Mouse (Mus musculus) cerebellum, postnatal 4 days (tissue): ENCODE data around the gene Itga7.

Experiments
- DNase-seq, 2 experiments: peaks; one replicate each; pipeline ENCODE4 v3.0.0; 2022; ENCODE audit warnings: low spot score in 2 of 2, mixed read lengths in 1 of 2

The Itga7 gene

GRCm38 (mm10) chr10:128911430-128911829 is 22.2 kb upstream of the Itga7 start:
- no peak for DNase-seq

- DNase-seq, result no peak
These were observed 21.4 kb upstream of the Itga7 start for GRCm38 (mm10) chr10:128912268-128912667.

GRCm38 (mm10) chr10:128912791-128913190 is 20.8 kb upstream of the Itga7 start:
- no peak for DNase-seq

DNA sequence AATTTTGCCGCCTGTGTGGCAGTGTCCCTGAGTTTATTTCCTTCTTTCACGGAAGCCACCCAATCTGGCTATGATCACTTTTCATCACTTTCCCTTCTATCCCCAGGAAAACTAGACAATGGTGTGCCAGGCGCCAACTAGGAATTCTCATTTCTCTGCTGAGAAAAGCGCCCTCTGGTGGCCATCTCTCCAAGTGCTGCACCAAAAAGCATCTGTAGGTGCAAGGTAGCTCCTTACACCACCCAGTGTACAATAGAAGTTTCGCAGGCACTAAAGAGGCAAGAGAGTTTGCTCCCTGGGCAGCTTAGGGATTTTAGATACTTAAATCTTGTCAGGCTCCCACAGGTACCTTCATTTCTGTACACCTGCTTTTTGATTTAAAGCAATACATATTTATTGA is 20.4 kb upstream of the Itga7 start:
- peak; percentile 85 to 96 for DNase-seq

DNA sequence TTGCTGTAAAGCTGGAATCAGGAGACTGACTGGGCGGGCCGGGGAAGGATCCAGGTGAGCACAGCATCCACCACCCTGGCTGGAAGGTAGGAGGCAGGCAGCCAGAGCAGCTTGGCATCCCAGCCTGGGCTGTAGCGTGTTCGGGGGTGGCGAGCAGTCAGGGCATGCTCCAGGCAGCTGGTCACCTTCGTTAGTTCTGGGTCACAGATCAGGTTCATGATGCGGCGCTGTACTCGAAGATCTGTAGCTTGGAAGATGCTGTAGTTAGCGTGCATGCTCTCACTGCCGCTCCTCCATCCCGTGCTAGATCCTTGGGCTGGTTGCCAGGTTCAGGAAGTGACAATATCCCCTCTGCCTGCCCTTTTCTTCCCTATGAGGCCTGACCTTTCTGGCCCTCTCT is 19.9 kb upstream of the Itga7 start:
- DNase-seq, result no peak

GRCm38 (mm10) chr10:128915550-128915949 is 18.1 kb upstream of the Itga7 start:
- DNase-seq, result no peak

GRCm38 (mm10) chr10:128916665-128917064 is 17.0 kb upstream of the Itga7 start:
- no peak for DNase-seq

DNA sequence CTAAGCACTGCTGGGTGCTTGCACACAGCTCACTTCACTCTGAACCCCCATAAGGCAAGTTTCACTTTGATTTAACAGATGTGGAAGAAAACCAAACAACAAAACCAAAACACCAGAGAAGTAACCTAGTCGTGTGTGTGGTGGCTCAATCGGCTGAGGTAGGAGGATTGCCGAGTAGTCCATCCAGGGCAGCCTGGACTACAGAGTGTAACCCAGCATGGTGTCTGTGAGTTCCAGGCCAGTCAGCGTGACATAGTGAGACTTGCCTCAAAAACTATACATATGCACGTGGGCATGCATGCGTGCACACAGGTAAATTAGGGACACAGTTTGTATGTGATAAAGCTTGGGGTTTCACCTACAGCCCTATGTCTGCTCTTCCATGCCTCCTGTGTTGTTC is 16.2 kb upstream of the Itga7 start:
- DNase-seq, result no peak

- peak; percentile 70 to 97 for DNase-seq
These were observed 15.4 kb upstream of the Itga7 start for GRCm38 (mm10) chr10:128918246-128918645.

- DNase-seq, result peak in 1 of 2 experiments; percentile 72
These were observed 14.4 kb upstream of the Itga7 start for GRCm38 (mm10) chr10:128919203-128919631.

GRCm38 (mm10) chr10:128919966-128920365 is 13.7 kb upstream of the Itga7 start:
- DNase-seq, result no peak

- no peak for DNase-seq
These were observed 12.9 kb upstream of the Itga7 start for GRCm38 (mm10) chr10:128920736-128921161.

- no peak for DNase-seq
These were observed 12.4 kb upstream of the Itga7 start for GRCm38 (mm10) chr10:128921251-128921650.

DNA sequence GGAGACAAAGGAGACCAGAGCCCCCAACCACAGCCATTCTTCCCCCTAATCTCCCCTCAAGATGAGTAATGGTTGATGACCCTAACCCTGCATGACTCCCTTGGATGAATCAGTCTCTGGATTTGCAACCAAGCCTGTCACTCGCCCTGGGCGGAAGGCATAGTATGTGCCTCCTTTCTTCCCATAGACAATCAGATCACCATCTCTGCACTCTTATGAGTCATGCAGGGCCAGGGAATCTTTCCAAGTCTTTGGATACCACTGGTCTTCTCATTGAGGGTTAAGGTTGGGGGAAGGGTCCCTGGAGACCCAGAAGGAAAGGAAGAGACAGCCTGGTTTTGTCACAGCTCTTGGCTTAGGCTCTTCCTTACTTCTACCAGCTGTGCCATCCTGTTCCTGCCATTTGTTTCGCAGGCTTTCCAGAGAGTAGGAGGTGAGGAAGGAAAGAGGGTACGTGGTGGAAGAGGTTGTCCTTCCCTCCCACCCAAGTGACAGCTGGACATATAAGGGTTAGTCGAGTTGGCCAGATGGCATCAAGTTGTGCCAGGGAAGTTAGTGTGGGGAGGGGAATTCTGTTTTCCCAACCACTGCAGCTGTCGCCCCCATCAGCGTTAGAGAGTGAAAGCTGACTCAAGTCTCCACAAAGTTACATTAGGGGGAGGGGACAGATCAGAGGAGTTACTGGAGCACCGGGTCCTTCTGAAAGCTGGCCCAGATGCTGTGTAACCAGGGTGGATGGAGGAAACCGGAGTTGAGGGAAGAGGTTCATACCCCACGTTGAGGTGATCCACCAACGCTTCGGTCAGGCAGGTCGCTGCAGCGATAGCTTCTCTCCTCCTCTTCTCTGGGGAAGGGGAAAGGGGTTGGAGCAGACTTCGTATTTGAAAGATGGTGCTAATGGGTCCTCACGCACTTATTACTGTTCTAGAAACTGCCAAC is 11.5 kb upstream of the Itga7 start:
- peak in 1 of 2 experiments; percentile 36 for DNase-seq

- no peak for DNase-seq
These were observed 10.9 kb upstream of the Itga7 start, which contains the start of gene Rdh5 for GRCm38 (mm10) chr10:128922822-128923012. Gene Rdh5, minus strand, starts transcription at chr10:128922888.

GRCm38 (mm10) chr10:128923013-128923691 is 10.5 kb upstream of the Itga7 start:
- DNase-seq, result peak; percentile 86 to 91

- DNase-seq, result no peak
These were observed 9.7 kb upstream of the Itga7 start, which contains the start of gene Bloc1s1 for GRCm38 (mm10) chr10:128923935-128924334. Gene Bloc1s1, minus strand, starts transcription at chr10:128924035.

GRCm38 (mm10) chr10:128928356-128928755 is 5.3 kb upstream of the Itga7 start:
- peak in 1 of 2 experiments; percentile 40 for DNase-seq

- DNase-seq, result peak in 1 of 2 experiments; percentile 50
These were observed 3.8 kb upstream of the Itga7 start for GRCm38 (mm10) chr10:128929638-128930378.

GRCm38 (mm10) chr10:128931441-128931840 is 2.2 kb upstream of the Itga7 start:
- DNase-seq, result no peak

DNA sequence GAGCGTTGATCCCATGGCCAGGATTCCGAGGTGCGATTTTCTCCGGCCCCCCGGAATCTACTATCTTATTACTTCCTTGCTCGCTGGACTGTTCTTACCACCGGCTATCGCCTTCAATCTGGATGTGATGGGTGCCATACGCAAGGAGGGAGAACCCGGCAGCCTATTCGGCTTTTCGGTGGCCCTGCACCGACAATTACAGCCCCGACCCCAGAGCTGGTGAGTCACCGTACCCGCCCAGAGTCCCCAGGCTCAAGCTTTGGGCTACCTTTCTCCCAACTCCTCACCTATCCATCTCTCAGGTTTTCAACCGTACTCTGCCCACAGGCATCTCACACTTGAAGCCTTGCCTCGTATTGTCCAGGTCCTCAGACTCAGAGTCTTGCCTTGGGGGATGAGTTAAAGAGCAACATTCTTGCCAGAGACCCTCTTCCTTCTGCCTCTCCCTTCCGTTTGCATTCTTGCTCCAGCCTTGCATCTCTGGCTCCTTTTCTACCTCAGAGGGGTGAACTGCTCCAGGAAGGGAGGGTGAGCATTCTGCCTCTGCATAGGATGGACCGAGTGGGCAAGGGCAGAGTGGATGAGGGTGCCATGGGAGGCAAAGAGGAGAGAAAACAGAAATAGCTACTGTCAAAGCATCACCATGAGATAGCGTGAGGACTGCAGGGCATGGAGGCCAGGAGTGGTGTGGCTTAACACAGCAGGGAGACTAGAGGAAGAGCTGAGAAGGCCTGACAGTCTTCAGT is 531 bp downstream of the Itga7 start:
- no peak for DNase-seq
